Mouse (Mus musculus): ENCODE measurements around the gene Dclk2.

DNA sequence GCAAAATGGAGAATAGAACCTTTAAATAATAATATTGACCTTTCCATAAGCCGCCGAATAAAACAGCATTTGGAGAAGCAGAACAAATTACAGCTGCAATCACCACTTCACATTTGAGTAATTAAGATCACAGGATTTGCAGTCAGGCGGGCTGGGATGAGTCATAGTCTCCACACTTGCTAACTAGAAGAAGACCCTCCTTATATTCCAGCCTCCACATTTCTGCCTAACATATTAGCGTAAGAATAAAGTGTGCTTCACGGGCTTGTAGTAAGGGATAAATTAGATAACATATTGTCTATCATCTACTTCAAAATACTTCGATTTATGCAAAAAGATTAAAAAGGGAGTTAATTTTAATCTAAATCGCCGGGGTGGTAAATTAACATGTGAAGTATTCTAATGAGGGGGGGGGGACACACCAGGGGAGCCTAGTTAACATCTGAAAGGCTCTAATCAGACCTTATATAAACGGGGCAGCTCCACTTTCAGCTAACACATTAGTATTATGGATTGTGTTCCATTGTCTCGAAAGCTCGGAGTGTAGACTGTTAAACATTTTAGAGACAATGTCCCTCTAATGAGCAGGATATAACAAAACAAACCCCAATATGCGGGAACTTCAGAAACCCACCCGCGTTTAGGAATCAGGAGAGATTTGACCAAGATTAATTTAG is 87.9 kb downstream of the Dclk2 start:
- TF ChIP-seq CTCF (IDR thresholded peaks at IDR 0.05; ENCODE audit: control insufficient read depth, insufficient read depth, insufficient read length) (no peak), FOSL1 (IDR thresholded peaks at IDR 0.05; ENCODE audit: insufficient read depth, low read length, poor library complexity, severe bottlenecking) (no peak), MAX (IDR thresholded peaks at IDR 0.05) (no peak), USF1 (IDR thresholded peaks at IDR 0.05; ENCODE audit: low read depth) (no peak), MYOD1 (IDR thresholded peaks at IDR 0.05; ENCODE audit: control insufficient read depth, insufficient read length, low read depth) (no peak)

All from C2C12 (cell line).